Comparison of ENCODE assay signal across 14 mouse cellular contexts in the genomic region with DNA sequence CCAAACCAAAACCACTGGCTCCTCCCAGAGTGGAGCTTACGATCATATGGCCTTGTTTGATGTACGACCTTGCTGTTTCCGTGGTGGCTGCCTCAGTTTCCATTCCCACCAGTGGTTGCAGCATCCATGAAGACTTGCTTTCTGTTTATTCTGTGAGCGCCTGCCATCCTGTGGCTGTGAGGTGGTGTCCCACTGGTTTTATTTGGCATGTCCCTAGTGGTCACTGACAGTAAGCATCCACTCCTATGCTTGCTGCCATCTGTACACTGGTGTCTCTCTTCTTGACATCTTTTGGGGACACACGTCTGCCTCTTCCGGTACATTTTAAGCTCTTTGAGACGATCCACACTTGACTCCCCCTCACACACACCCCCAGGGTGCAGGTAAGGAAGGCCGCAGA. TPM values are rescaled to one million over a fixed set of nuclear protein-coding genes. Genes with fewer than 3 reads are reported as not detected.
"Had no signal": no experiment of that assay in that cellular context is flagged by ENCODE, and none has a peak within 500 bp of the region (broad histone marks: within the 10 kb centered on the region; RNA-seq: fewer than 3 reads in every experiment).

No protein-coding gene starts in this region.

- DNase-seq: kidney, adult 11 months; kidney, adult 8-10 months; kidney, postnatal 25 days; lung, adult 18-20 months; lung, postnatal 14 days; thymus, adult 2 months; thymus, postnatal 14 days; thymus, postnatal 4 days had no signal

- ATAC-seq: midbrain, embryonic 13.5 days had no signal

- H3K9ac ChIP-seq: kidney, embryonic 15.5 days; liver, embryonic 14.5 days; midbrain, embryonic 13.5 days had no signal

- H3K9me3 ChIP-seq: kidney, embryonic 15.5 days; midbrain, embryonic 13.5 days had no signal

- H3K4me3 ChIP-seq: kidney, embryonic 15.5 days; midbrain, embryonic 13.5 days had no signal

- H3K4me1 ChIP-seq: kidney, embryonic 15.5 days; midbrain, embryonic 13.5 days had no signal

- H3K27ac ChIP-seq: kidney, embryonic 15.5 days; liver, embryonic 14.5 days; macrophage; midbrain, embryonic 13.5 days had no signal

- H3K4me2 ChIP-seq: kidney, embryonic 15.5 days; midbrain, embryonic 13.5 days had no signal

- H3K36me3 ChIP-seq: kidney, embryonic 15.5 days; midbrain, embryonic 13.5 days had no signal

RNA-seq across cellular contexts. Expression of gene Jakmip3, which starts 7.2 kb away (rescaled TPM):
- total RNA-seq: liver, adult 2 months had no signal
- polyA plus RNA-seq: macrophage; small intestine, adult 2 months had no signal
